Mouse (Mus musculus): ENCODE measurements around the gene Sdccag8. TPM values are rescaled to one million over a fixed set of nuclear protein-coding genes. Genes with fewer than 3 reads are reported as not detected.

Sdccag8 gene
- polyA plus RNA-seq, 1 experiment from 2014 or later = 11.6 TPM

- no peak overlapping the region for H3K27ac ChIP-seq
- no peak for DNase-seq (ENCODE audit: low spot score)
- H3K4me1 ChIP-seq = no peaks in the 10 kb centered on the region; the same call in 1 of the 2 replicates
- no peaks in the 10 kb centered on the region for H3K27me3 ChIP-seq (ENCODE audit: low read depth, poor library complexity, severe bottlenecking)
- no peaks in the 10 kb centered on the region for H3K36me3 ChIP-seq
- WGBS = 63% methylated on average over 9 of the region's 9 CpGs
- H3K4me3 ChIP-seq = no peak overlapping the region
- no peaks in the 10 kb centered on the region for H3K9me3 ChIP-seq (replicated peaks)
Measured at GRCm38 (mm10) chr1:176861981-176862644, 47.7 kb downstream of the Sdccag8 start.

- Histone ChIP-seq H3K4me1 (peaks cover 7% of the 10 kb centered on the region), H3K36me3 (no peaks in the 10 kb centered on the region), H3K27ac (no peak overlapping the region), H3K27me3 (ENCODE audit: low read depth, poor library complexity, severe bottlenecking) (no peaks in the 10 kb centered on the region), H3K4me3 (no peak overlapping the region), H3K9me3 (replicated peaks) (no peaks in the 10 kb centered on the region)
- WGBS = 95% methylated on average over 11 of the region's 11 CpGs
- DNase-seq (ENCODE audit: low spot score) = no peak
Measured at GRCm38 (mm10) chr1:176870501-176870900, 56.0 kb downstream of the Sdccag8 start.

DNA sequence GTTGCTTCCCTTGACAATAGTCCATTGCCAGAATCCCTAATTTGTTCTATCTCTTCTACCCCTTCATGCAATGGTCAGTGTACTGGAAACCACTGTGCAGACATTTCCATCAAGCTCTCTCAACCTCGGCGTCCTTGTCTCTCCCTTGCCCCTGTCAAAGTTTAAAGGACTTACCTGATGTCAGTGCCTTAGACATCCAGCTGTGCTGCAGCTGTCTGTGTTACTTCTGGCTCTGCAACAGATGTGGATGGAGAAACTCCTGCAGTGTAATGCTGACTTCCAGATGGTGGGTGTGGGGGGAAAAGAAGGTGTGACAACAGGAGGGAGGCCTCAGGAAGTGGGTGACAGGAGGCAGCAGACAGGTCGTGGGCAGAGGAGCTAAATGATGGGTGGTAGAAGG lies 57.5 kb downstream of the Sdccag8 start:
- H3K27me3 ChIP-seq (ENCODE audit: low read depth, poor library complexity, severe bottlenecking) = no peaks in the 10 kb centered on the region
- no peaks in the 10 kb centered on the region for H3K36me3 ChIP-seq
- 38% methylated on average over 3 of the region's 3 CpGs for WGBS
- H3K4me1 ChIP-seq = peaks cover 7% of the 10 kb centered on the region
- H3K27ac ChIP-seq = no peak overlapping the region
- H3K4me3 ChIP-seq = no peak overlapping the region
- no peak for DNase-seq (ENCODE audit: low spot score)
- H3K9me3 ChIP-seq (replicated peaks) = no peaks in the 10 kb centered on the region

DNA sequence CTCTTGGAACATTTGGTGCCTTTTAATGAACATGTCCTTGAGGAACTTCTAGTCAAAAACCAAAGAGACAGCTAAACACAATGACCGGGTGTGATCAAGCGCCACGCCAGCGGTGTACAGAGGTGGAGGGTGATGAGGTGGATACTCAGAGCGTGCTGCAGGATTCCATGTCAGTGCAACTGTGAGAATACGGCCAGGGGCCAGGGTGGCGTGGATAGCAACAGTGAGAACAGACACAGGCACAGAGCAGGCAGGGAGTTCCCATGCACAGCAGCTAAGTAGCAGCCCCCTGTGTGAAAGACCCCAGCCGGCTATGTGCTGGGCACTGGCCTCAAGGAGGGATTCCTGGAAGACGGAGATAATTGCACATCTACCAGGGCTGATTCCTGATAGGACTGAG lies 59.0 kb downstream of the Sdccag8 start:
- Histone ChIP-seq H3K4me3 (no peak overlapping the region), H3K9me3 (replicated peaks) (no peaks in the 10 kb centered on the region), H3K4me1 (peaks cover 7% of the 10 kb centered on the region), H3K27ac (no peak overlapping the region), H3K36me3 (no peaks in the 10 kb centered on the region), H3K27me3 (ENCODE audit: low read depth, poor library complexity, severe bottlenecking) (no peaks in the 10 kb centered on the region)
- DNase-seq (ENCODE audit: low spot score) = no peak
- WGBS = 87% methylated on average over 9 of the region's 9 CpGs

- Histone ChIP-seq H3K4me1 (peaks cover 7% of the 10 kb centered on the region), H3K27me3 (ENCODE audit: low read depth, poor library complexity, severe bottlenecking) (no peaks in the 10 kb centered on the region), H3K36me3 (no peaks in the 10 kb centered on the region), H3K9me3 (replicated peaks) (no peaks in the 10 kb centered on the region), H3K27ac (no peak overlapping the region), H3K4me3 (no peak overlapping the region)
- no peak for DNase-seq (ENCODE audit: low spot score)
Measured at GRCm38 (mm10) chr1:176874155-176874554, 59.7 kb downstream of the Sdccag8 start.

- no peaks in the 10 kb centered on the region for H3K27me3 ChIP-seq (ENCODE audit: low read depth, poor library complexity, severe bottlenecking)
- 47% methylated on average over 3 of the region's 3 CpGs for WGBS
- H3K4me3 ChIP-seq = no peak overlapping the region
- H3K36me3 ChIP-seq = no peaks in the 10 kb centered on the region
- DNase-seq (ENCODE audit: low spot score) = no peak
- H3K4me1 ChIP-seq = no peaks in the 10 kb centered on the region
- H3K9me3 ChIP-seq (replicated peaks) = no peaks in the 10 kb centered on the region
- no peak overlapping the region for H3K27ac ChIP-seq
Measured at GRCm38 (mm10) chr1:176877756-176878155, 63.3 kb downstream of the Sdccag8 start.

GRCm38 (mm10) chr1:176879005-176879404 lies 64.5 kb downstream of the Sdccag8 start:
- DNase-seq (ENCODE audit: low spot score) = no peak
- 79% methylated on average over 2 of the region's 2 CpGs for WGBS
- no peaks in the 10 kb centered on the region for H3K4me1 ChIP-seq
- no peaks in the 10 kb centered on the region for H3K9me3 ChIP-seq (replicated peaks)
- no peak overlapping the region for H3K27ac ChIP-seq
- H3K36me3 ChIP-seq = no peaks in the 10 kb centered on the region
- no peak overlapping the region for H3K4me3 ChIP-seq
- no peaks in the 10 kb centered on the region for H3K27me3 ChIP-seq (ENCODE audit: low read depth, poor library complexity, severe bottlenecking)

- no peak for DNase-seq (ENCODE audit: low spot score)
Measured at GRCm38 (mm10) chr1:176879614-176880013, 65.2 kb downstream of the Sdccag8 start.

GRCm38 (mm10) chr1:176880101-176880500 lies 65.6 kb downstream of the Sdccag8 start:
- DNase-seq (ENCODE audit: low spot score) = no peak
- 57% methylated on average over 5 of the region's 5 CpGs for WGBS
- Histone ChIP-seq H3K9me3 (replicated peaks) (no peaks in the 10 kb centered on the region), H3K27me3 (ENCODE audit: low read depth, poor library complexity, severe bottlenecking) (no peaks in the 10 kb centered on the region), H3K36me3 (no peaks in the 10 kb centered on the region), H3K27ac (no peak overlapping the region), H3K4me3 (no peak overlapping the region), H3K4me1 (no peaks in the 10 kb centered on the region; the same call in 1 of the 2 replicates)

More at GRCm38 (mm10) chr1:176879614-176880013, 65.2 kb downstream of the Sdccag8 start:
- Histone ChIP-seq H3K27ac (no peak overlapping the region), H3K4me3 (no peak overlapping the region), H3K9me3 (replicated peaks) (no peaks in the 10 kb centered on the region), H3K27me3 (ENCODE audit: low read depth, poor library complexity, severe bottlenecking) (no peaks in the 10 kb centered on the region), H3K36me3 (no peaks in the 10 kb centered on the region), H3K4me1 (no peaks in the 10 kb centered on the region)
- WGBS = 78% methylated on average over 6 of the region's 6 CpGs

DNA sequence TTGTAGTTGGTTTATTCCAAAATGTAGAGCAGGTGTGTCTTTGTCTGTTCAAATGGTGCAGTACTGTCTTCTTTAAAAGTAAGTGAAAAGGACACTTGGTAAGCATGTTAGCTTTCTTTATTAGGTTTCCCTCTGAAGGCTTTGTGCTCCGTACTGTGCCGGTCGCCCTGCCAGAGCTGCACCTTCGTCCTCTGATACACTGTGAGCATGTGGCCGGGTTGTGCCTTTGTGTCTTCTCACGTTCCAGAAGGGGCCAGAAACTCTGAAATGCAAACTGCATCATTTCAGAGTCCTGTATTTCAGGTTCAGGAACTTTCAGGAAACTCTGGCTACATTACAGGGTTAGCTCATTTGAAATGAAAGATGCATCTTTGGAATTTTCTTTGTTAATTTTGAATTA lies 66.5 kb downstream of the Sdccag8 start:
- 86% methylated on average over 6 of the region's 6 CpGs for WGBS
- no peaks in the 10 kb centered on the region for H3K9me3 ChIP-seq (replicated peaks)
- DNase-seq (ENCODE audit: low spot score) = no peak
- H3K36me3 ChIP-seq = no peaks in the 10 kb centered on the region
- peaks cover 5% of the 10 kb centered on the region; the same call in 1 of the 2 replicates for H3K4me1 ChIP-seq
- H3K4me3 ChIP-seq = no peak overlapping the region
- H3K27me3 ChIP-seq (ENCODE audit: low read depth, poor library complexity, severe bottlenecking) = no peaks in the 10 kb centered on the region
- no peak overlapping the region for H3K27ac ChIP-seq

- Histone ChIP-seq H3K4me3 (no peak overlapping the region), H3K36me3 (no peaks in the 10 kb centered on the region), H3K9me3 (replicated peaks) (no peaks in the 10 kb centered on the region), H3K27ac (no peak overlapping the region), H3K4me1 (peaks cover 5% of the 10 kb centered on the region; the same call in 1 of the 2 replicates), H3K27me3 (ENCODE audit: low read depth, poor library complexity, severe bottlenecking) (no peaks in the 10 kb centered on the region)
- DNase-seq (ENCODE audit: low spot score) = no peak
- 84% methylated on average over 17 of the region's 17 CpGs for WGBS
Measured at GRCm38 (mm10) chr1:176885207-176885933, 70.9 kb downstream of the Sdccag8 start.

DNA sequence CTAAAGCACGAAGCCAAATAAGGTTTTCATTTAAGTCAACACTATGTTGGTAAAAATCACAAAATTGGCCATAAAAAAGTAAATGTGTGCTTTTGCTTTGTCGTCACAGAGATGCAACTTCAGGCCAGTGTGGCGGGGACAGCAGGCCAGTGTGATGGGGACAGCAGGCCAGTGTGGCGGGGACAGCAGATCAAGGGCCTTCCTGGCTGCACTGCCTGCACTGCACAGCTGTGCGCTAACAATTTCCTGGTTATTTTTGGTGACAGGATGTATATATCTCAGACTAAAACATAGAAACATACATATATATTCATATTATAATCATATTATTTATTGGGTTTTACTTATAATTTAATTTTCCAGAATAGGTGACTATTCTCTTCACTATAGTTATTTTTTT lies 71.5 kb downstream of the Sdccag8 start:
- peaks cover 5% of the 10 kb centered on the region; the same call in 1 of the 2 replicates for H3K4me1 ChIP-seq
- H3K4me3 ChIP-seq = no peak overlapping the region
- DNase-seq (ENCODE audit: low spot score) = no peak
- no peaks in the 10 kb centered on the region for H3K36me3 ChIP-seq
- WGBS = 92% methylated on average over 5 of the region's 5 CpGs
- H3K27ac ChIP-seq = no peak overlapping the region
- no peaks in the 10 kb centered on the region for H3K27me3 ChIP-seq (ENCODE audit: low read depth, poor library complexity, severe bottlenecking)
- H3K9me3 ChIP-seq (replicated peaks) = no peaks in the 10 kb centered on the region

- H3K4me3 ChIP-seq = no peak overlapping the region
- no peaks in the 10 kb centered on the region for H3K27me3 ChIP-seq (ENCODE audit: low read depth, poor library complexity, severe bottlenecking)
- no peak for DNase-seq (ENCODE audit: low spot score)
- H3K9me3 ChIP-seq (replicated peaks) = no peaks in the 10 kb centered on the region
- WGBS = 93% methylated on average over 6 of the region's 6 CpGs
- no peaks in the 10 kb centered on the region for H3K36me3 ChIP-seq
- H3K27ac ChIP-seq = no peak overlapping the region
- no peaks in the 10 kb centered on the region for H3K4me1 ChIP-seq
Measured at GRCm38 (mm10) chr1:176903741-176904140, 89.3 kb downstream of the Sdccag8 start.
